Mouse (Mus musculus) cortical plate, adult 2 months (tissue): Measurements from ENCODE around the gene Lef1. TPM values are rescaled to one million over a fixed set of nuclear protein-coding genes. Genes with fewer than 3 reads are reported as not detected.

Experiments used
- H3K27ac ChIP-seq: fragments of 200-500 bp; 2 replicates; pipeline ENCODE4 v1.5.1; 2012; ENCODE audit warnings: low read length, control low read depth, inconsistent platforms; ENCODE audit not compliant: insufficient read depth
- H3K4me1 ChIP-seq: fragments of 200-500 bp; 2 replicates; pipeline ENCODE4 v1.6.1; 2011; ENCODE audit warnings: low read length; ENCODE audit not compliant: control insufficient read depth, insufficient read depth
- H3K4me3 ChIP-seq: fragments of 200-500 bp; 2 replicates; pipeline ENCODE4 v1.5.1; 2011; ENCODE audit warnings: mild to moderate bottlenecking, low read length, control low read depth; ENCODE audit not compliant: insufficient read depth
- CTCF ChIP-seq: fragments of 200-500 bp; IDR thresholded peaks from 2 replicates; pipeline ENCODE4 v1.5.1; 2011; ENCODE audit warnings: mild to moderate bottlenecking, control low read depth, low read length; ENCODE audit not compliant: insufficient read depth; ENCODE audit errors: extremely low read depth
- POLR2A ChIP-seq: fragments of 200-500 bp; IDR thresholded peaks from 2 replicates; pipeline ENCODE4 v1.6.1; 2011; ENCODE audit warnings: mild to moderate bottlenecking, low read length, control low read depth; ENCODE audit not compliant: insufficient read depth; ENCODE audit errors: extremely low read depth
- polyA plus RNA-seq: library from polyadenylated mRNA; depleted of rRNA; stranded (reverse); fragments of >200 nt; gene quantifications from 2 replicates; pipeline ENCODE4 v1.2.3, GENCODE M21; 2012

The Lef1 gene
- polyA plus RNA-seq, 1 experiment = 10.1 TPM

DNA sequence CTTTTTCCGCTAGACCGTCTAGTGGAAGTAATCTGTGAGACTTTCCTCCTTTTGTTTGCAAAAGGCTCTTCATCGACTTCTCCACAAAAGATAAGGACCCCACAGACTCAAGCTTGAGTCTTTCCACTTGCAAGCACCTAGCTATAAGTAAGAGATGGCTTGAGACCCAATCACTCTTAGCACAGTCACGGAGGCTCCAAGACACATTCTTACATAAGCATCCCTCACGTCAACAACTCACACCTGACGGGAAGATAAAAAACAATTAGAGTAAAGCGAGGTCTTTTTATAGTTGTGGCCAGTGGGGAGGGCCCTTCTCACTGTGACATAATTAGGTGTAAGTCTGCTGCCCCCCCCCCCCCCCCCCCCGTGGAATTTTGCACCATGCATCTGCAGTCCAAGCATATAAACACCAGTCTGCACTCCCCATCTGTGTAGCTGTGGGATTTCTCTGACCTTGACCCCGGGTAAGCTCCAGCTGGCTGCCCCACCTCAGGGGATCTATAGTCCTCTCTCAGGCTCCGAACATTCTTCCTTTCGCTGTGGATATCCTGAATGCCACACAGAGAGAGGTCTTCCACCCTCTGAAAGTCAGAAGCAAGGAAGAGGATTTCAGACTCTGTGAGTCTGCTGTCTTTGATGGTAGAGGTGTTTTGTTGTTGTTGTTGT is 61.2 kb downstream of the Lef1 start:
- no peak overlapping the region for H3K27ac ChIP-seq
- H3K4me1 ChIP-seq = no peaks in the 10 kb centered on the region
- TF ChIP-seq POLR2A (no peak), CTCF (no peak)
- no peak overlapping the region for H3K4me3 ChIP-seq

DNA sequence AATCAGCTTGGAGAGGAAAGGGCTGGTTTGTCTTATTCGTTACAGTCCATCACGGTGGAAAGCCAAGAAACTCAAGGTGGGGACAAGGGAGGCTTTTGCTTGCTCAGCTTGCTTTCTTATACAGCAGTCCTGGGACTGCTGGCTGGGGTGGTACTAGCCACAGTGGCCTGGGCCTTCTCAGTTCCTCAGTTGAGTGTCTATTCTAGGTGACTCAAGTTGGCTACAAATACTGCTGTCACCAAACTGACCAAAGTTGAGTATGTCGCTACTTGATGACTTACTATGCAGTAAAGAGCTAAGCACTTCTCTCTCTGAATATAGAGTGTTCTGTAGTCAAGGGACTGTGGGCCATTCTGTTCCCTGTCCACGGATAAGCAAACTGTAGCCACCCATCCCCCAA is 62.0 kb downstream of the Lef1 start:
- TF ChIP-seq POLR2A = no peak
- no peak for TF ChIP-seq CTCF
- Histone ChIP-seq H3K4me3 (no peak overlapping the region), H3K4me1 (no peaks in the 10 kb centered on the region), H3K27ac (no peak overlapping the region)

GRCm38 (mm10) chr3:131181006-131181405 is 70.7 kb downstream of the Lef1 start:
- TF ChIP-seq POLR2A (no peak), CTCF (no peak)
- Histone ChIP-seq H3K4me1 (no peaks in the 10 kb centered on the region), H3K4me3 (no peak overlapping the region), H3K27ac (no peak overlapping the region)

DNA sequence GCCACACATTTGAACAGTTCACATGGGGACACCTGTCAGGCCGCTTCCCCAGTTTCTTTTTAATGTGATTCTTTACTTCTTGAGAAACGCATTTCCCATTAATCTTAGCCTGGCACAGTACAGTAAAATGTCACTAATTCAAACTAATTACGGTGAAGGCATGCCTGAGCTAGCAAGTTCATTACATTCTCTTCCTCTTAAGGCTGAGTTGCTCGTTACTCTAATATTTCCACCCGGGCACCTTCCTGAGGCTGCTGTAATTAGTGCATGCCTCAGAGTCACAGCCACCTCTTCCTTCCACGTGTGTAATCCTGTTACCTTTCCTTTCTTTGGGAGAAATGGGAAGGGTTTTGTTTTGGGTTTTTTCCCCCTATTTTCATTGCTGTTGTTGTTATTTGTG is 71.9 kb downstream of the Lef1 start:
- H3K27ac ChIP-seq = no peak overlapping the region
- H3K4me3 ChIP-seq = no peak overlapping the region
- no peaks in the 10 kb centered on the region for H3K4me1 ChIP-seq
- TF ChIP-seq CTCF = no peak
- no peak for TF ChIP-seq POLR2A

GRCm38 (mm10) chr3:131186193-131186592 is 75.9 kb downstream of the Lef1 start:
- Histone ChIP-seq H3K4me3 (no peak overlapping the region), H3K27ac (no peak overlapping the region), H3K4me1 (no peaks in the 10 kb centered on the region)
- no peak for TF ChIP-seq CTCF
- no peak for TF ChIP-seq POLR2A

- no peak overlapping the region for H3K4me3 ChIP-seq
- no peak overlapping the region for H3K27ac ChIP-seq
- TF ChIP-seq POLR2A (no peak), CTCF (no peak)
- no peaks in the 10 kb centered on the region for H3K4me1 ChIP-seq
Observed at GRCm38 (mm10) chr3:131190239-131190638, 80.0 kb downstream of the Lef1 start.

- no peak for TF ChIP-seq CTCF
- no peak for TF ChIP-seq POLR2A
- no peak overlapping the region for H3K4me3 ChIP-seq
- H3K27ac ChIP-seq = no peak overlapping the region
- no peaks in the 10 kb centered on the region for H3K4me1 ChIP-seq
Observed at GRCm38 (mm10) chr3:131190671-131191367, 80.5 kb downstream of the Lef1 start.

DNA sequence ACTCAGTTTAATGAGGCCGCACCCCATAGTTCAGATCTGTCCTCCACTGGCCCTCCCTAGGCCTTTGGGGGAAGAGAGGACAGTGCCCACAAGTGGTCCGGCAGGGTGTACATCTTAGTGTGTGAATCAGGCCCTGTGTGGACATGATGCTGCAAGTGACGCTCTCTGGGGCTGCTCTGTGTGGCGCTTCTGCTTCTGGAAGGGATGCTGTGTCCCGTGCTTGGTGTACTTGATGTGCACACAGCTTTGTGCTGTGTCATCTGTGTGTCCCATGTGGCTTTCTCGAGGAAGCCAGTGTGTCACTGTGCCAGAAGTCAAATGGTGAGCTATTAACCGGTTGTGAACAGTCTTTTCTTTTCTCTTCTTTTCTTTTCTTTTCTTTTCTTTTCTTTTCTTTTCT is 81.2 kb downstream of the Lef1 start:
- TF ChIP-seq POLR2A (no peak), CTCF (no peak)
- Histone ChIP-seq H3K27ac (no peak overlapping the region), H3K4me1 (no peaks in the 10 kb centered on the region), H3K4me3 (no peak overlapping the region)

- Histone ChIP-seq H3K27ac (no peak overlapping the region), H3K4me1 (no peaks in the 10 kb centered on the region), H3K4me3 (no peak overlapping the region)
- TF ChIP-seq CTCF (no peak), POLR2A (no peak)
Observed at GRCm38 (mm10) chr3:131196050-131196449, 85.8 kb downstream of the Lef1 start.

GRCm38 (mm10) chr3:131196507-131197019 is 86.3 kb downstream of the Lef1 start:
- H3K4me1 ChIP-seq = no peaks in the 10 kb centered on the region
- no peak for TF ChIP-seq CTCF
- TF ChIP-seq POLR2A = no peak
- no peak overlapping the region for H3K4me3 ChIP-seq
- H3K27ac ChIP-seq = no peak overlapping the region
